Mouse (Mus musculus) layer of hippocampus, adult 18-20 months (tissue): ENCODE measurements at regions not wholly inside any gene's neighbourhood (a gene's known extent, or its start where the extent isn't known, plus 50 kb on each side); places are given as distances from the start of the nearest gene placed in this dataset.

Source experiments
- DNase-seq, 2 experiments: peaks; one replicate each; pipeline ENCODE4 v3.0.0; 2022; ENCODE audit warnings: low spot score in 2 of 2

DNA sequence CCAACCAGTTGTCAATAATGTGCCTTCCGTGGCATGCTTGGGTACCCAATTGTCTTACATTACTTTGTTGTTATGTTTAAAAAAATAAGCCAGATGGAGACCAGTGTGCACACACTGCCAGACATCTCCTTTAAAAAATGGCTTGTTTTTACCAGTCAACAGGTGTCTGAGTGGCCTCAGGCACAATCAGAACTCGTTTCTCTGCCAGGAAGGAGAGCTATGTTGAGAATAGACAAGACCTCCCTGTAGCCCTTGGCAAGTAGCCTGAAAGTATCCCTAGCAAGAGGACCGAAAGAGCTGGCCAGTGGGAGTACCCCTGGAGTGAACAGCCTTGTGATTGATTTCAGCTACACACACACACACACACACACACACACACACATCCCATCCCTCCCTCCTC lies 74.8 kb upstream of the Ptprt start:
- DNase-seq = no peak

DNA sequence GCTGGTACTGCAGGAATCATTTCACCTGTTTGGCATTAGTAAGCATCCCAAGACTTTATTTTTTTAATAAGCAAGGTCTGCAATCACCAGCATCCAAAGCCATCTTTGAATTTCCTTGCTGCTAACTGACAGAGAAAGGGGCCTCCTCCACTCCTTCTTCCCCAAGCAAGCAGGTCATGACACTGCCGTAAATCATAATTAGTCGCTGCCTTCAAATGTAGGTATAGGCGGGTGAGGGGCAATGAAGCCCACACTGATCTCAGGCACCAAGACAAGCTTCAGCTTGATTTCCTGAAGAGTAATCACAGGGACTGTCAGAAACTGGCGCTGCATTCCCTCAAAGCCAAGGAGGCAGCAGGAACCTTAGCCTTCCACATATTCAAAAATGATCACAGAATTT lies 73.3 kb upstream of the Ptprt start:
- no peak for DNase-seq

DNA sequence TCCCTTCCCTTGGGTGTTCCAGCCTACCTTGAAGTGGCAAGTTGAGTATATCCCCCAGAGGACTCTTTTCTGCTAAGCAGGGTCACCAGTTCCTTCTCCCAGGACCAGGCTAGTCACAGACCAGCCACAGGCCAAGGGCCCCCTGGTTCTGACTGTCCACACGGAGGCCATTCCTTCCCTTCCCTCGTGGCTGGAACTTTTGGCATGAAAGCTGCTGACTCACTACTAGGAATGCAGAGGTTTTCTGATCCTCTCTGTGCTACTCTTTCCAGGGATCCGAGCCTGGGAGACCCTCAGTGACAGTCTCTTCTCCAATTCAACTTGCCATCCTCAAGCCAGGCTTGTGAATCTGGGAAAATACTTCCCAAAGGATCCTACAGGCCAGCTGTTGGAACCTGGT lies 59.1 kb upstream of the Ptprt start:
- DNase-seq = no peak

DNA sequence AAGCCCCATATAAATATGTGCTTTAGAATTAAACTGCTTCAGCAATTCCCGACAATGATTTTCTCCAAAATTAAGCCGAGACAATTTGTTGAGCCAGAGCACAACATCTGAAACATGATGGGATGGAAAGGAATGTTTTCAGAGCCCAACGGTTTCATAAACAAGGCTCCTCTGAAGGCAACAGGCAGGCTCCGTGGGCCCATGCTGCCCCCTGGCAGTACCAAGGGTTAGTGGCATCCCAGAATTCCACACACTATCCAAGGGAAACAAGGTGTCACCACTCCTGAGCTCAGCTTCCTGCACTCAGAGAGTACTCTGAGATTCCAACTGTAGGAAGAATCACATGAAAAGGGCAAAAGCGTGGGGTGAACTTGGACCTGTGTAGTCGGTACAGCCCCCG lies 57.5 kb upstream of the Ptprt start:
- DNase-seq = no peak

DNA sequence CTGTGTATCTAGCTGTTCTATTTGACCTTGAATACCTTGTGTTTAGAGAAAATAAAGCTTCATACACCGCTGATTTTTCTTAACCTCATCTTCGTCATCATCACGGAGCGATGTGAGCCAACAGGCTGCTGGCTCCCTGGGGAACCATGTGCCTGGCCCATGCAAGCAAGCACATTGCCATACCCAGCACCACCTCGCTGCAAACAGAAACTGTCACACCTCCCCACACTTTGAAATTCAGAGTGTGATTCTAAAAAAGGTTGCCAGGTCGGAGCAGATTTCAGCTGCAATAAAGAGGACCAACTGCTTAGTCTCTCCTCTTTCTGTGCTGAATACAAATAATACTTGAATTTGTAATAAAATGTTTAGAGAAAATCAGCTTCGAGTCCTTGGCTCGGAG lies 54.0 kb upstream of the Ptprt start:
- peak in 1 of 2 experiments; percentile 12 for DNase-seq

DNA sequence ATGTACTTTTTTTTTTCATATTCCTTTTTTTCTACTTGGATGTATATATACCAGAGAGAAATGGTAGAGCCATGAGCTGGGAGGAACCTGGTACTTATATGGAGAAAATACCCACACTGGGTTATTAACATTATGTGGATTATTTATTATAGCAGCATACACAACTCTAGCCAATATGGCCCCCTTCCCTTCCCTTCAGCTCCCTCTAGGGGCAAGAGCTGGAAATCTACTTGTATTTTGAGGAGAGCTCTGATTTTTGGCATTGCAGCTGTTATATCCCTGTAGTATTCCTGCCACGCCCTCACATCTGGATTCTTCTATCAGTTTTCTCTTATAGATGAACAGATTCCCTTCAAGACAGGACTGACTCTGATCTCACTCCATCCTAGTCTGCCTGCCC lies 52.0 kb upstream of the Ptprt start:
- no peak for DNase-seq

DNA sequence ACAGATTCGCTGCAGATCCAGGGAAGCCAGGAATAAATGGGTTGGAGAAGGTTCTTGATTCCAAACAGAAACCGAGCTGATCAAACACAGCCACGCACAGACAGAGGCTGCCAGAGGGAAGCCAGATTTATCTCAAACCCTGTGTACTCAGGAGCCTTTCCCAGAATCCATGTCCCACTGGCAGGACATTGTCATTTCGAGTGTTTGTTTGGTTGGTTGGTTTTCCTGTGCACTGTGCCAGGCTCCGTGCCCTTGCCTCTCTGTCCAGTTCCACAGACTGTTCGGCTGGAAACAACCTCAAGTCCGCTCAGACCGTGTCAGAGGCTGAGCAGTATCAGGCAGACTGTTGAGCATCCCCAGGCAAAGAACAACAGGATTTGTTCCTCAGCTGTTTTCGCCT lies 51.4 kb upstream of the Ptprt start:
- no peak for DNase-seq
